Mouse (Mus musculus) cerebellum, adult 2 months (tissue): ENCODE measurements around the gene Ovol3. TPM values are rescaled to one million over a fixed set of nuclear protein-coding genes. Genes with fewer than 3 reads are reported as not detected.
"Not testable (repeated sequence)": the region's sequence is repeated elsewhere in the genome, so short reads cannot be mapped to it uniquely, and the experiment has no call there.

Experiments
- DNase-seq, 2 experiments: peaks; one replicate each; pipeline ENCODE4 v3.0.0; 2021
- H3K27ac ChIP-seq: fragments of 200-500 bp; 2 replicates; pipeline ENCODE4 v1.5.1; 2012; ENCODE audit warnings: low read length, control low read depth, inconsistent platforms; ENCODE audit not compliant: insufficient read depth
- H3K27me3 ChIP-seq: fragments of 200-500 bp; 2 replicates; pipeline ENCODE4 v1.6.1; 2012; ENCODE audit warnings: inconsistent platforms, mild to moderate bottlenecking, low read length, moderate library complexity; ENCODE audit not compliant: control insufficient read depth, insufficient read depth
- H3K4me1 ChIP-seq: fragments of 200-500 bp; 2 replicates; pipeline ENCODE4 v1.6.1; 2011; ENCODE audit warnings: low read length; ENCODE audit not compliant: control insufficient read depth, insufficient read depth
- H3K4me3 ChIP-seq: fragments of 200-500 bp; replicated peaks from 2 replicates; pipeline ENCODE3; 2011; ENCODE audit warnings: mild to moderate bottlenecking, low read depth, low read length, control low read depth; ENCODE audit not compliant: insufficient read depth
- CTCF ChIP-seq: fragments of 200-500 bp; IDR thresholded peaks from 2 replicates; pipeline ENCODE4 v1.5.1; 2011; ENCODE audit warnings: low read depth, mild to moderate bottlenecking, control low read depth, low read length, moderate library complexity, borderline replicate concordance; ENCODE audit not compliant: insufficient read depth
- POLR2A ChIP-seq: fragments of 200-500 bp; IDR thresholded peaks from 2 replicates; pipeline ENCODE4 v1.6.1; 2011; ENCODE audit warnings: low read length, control low read depth, borderline replicate concordance; ENCODE audit not compliant: insufficient read depth
- WGBS: fragments of 180-500 bp; shearing (Covaris S2); methylation state at CpG from one replicate; pipeline ENCODE4 v1.1.7; 2018; 5-methylcytosine and 5-hydroxymethylcytosine counted together
- polyA plus RNA-seq: library from polyadenylated mRNA; depleted of rRNA; stranded (reverse); fragments of >200 nt; gene quantifications from 2 replicates; pipeline ENCODE4 v1.2.3, GENCODE M21; 2012

Ovol3 gene
- polyA plus RNA-seq, 1 experiment: not detected

DNA sequence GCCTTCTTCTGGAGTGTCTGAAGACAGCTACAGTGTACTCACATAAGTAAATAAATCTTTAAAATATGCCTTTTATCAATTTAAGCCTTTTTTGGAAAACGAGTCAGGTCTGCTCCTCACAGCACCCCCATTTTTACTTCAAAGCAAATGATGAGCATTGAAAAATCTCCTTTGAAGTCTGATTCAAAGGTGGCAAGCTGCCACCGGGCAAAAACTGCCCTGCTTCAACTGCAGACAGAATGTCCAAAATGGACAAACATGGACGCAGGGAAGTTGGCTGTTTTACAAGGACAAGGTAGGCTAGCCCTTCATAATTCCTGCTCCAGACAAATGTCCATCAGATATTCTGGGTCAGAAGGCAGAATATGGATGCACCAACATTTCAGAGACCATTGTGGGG is 14.1 kb downstream of the Ovol3 start:
- 63% methylated on average over 3 of the region's 3 CpGs for WGBS

GRCm38 (mm10) chr7:30220008-30220356 is 15.5 kb downstream of the Ovol3 start:
- H3K4me1 ChIP-seq: peaks cover 7% of the 10 kb centered on the region; the same call in 1 of the 2 replicates
- peak overlapping the region; percentile 53 for H3K4me3 ChIP-seq
- 0 out of 2 replicates have a peak overlapping the region, but pooled peaks have one; percentile 26 for H3K27ac ChIP-seq
- H3K27me3 ChIP-seq: no peaks in the 10 kb centered on the region
- WGBS: 17% methylated on average over 11 of the region's 11 CpGs
- no peak for DNase-seq
- TF ChIP-seq POLR2A (no peak), CTCF (no peak)

More for the DNA sequence above, 14.1 kb downstream of the Ovol3 start:
- Histone ChIP-seq H3K27me3 (no peaks in the 10 kb centered on the region), H3K4me1 (peaks cover 6% of the 10 kb centered on the region; the same call in 1 of the 2 replicates), H3K4me3 (no peak overlapping the region), H3K27ac (no peak overlapping the region)
- no peak for TF ChIP-seq POLR2A
- no peak for TF ChIP-seq CTCF
- DNase-seq: no peak

- no peak for TF ChIP-seq CTCF
- TF ChIP-seq POLR2A: peak; percentile 44; the same call in 1 of the 2 replicates
- H3K4me3 ChIP-seq: peak overlapping the region; percentile 71
- DNase-seq: peak; percentile 58 to 70
- no peaks in the 10 kb centered on the region for H3K27me3 ChIP-seq
- peaks cover 7% of the 10 kb centered on the region; the same call in 1 of the 2 replicates for H3K4me1 ChIP-seq
- 5% methylated on average over 16 of the region's 16 CpGs for WGBS
- peak overlapping the region; percentile 75 for H3K27ac ChIP-seq
These were observed 16.1 kb downstream of the Ovol3 start for GRCm38 (mm10) chr7:30219293-30220007.

GRCm38 (mm10) chr7:30217277-30217676 is 18.2 kb downstream of the Ovol3 start:
- H3K4me1 ChIP-seq: peaks cover 7% of the 10 kb centered on the region; the same call in 1 of the 2 replicates
- H3K4me3 ChIP-seq: no peak overlapping the region
- H3K27ac ChIP-seq: no peak overlapping the region
- DNase-seq: no peak
- WGBS: 78% methylated on average over 2 of the region's 2 CpGs
- H3K27me3 ChIP-seq: no peaks in the 10 kb centered on the region
- TF ChIP-seq CTCF (no peak), POLR2A (no peak)

GRCm38 (mm10) chr7:30216723-30217151 is 18.8 kb downstream of the Ovol3 start:
- no peaks in the 10 kb centered on the region for H3K27me3 ChIP-seq
- peak; percentile 86 for TF ChIP-seq CTCF
- peak; percentile 40; the same call in 1 of the 2 replicates for TF ChIP-seq POLR2A
- 1% methylated on average over 16 of the region's 16 CpGs for WGBS
- peaks cover 7% of the 10 kb centered on the region; the same call in 1 of the 2 replicates for H3K4me1 ChIP-seq
- H3K27ac ChIP-seq: peak overlapping the region; percentile 35; the same call in 1 of the 2 replicates
- H3K4me3 ChIP-seq: peak overlapping the region; percentile 28
- DNase-seq: peak; percentile 82 to 83

- DNase-seq: no peak
- no peak overlapping the region for H3K4me3 ChIP-seq
- WGBS: 40% methylated on average over 3 of the region's 3 CpGs
- H3K4me1 ChIP-seq: peaks cover 7% of the 10 kb centered on the region; the same call in 1 of the 2 replicates
- no peaks in the 10 kb centered on the region for H3K27me3 ChIP-seq
- no peak overlapping the region for H3K27ac ChIP-seq
- no peak for TF ChIP-seq POLR2A
- no peak for TF ChIP-seq CTCF
These were observed 19.6 kb downstream of the Ovol3 start for GRCm38 (mm10) chr7:30215875-30216274.

GRCm38 (mm10) chr7:30213881-30214280 is 21.6 kb downstream of the Ovol3 start:
- Histone ChIP-seq H3K27ac (no peak overlapping the region), H3K4me1 (peaks cover 3% of the 10 kb centered on the region; the same call in 1 of the 2 replicates), H3K27me3 (no peaks in the 10 kb centered on the region), H3K4me3 (no peak overlapping the region)
- DNase-seq: no peak
- 92% methylated on average over 3 of the region's 3 CpGs for WGBS
- TF ChIP-seq POLR2A (no peak), CTCF (no peak)

- Histone ChIP-seq H3K4me1 (no peaks in the 10 kb centered on the region), H3K27ac (no peak overlapping the region), H3K4me3 (no peak overlapping the region), H3K27me3 (no peaks in the 10 kb centered on the region)
- no peak for TF ChIP-seq CTCF
- TF ChIP-seq POLR2A: no peak
- no peak for DNase-seq
- 28% methylated on average over 4 of the region's 4 CpGs for WGBS
These were observed 24.5 kb downstream of the Ovol3 start for GRCm38 (mm10) chr7:30211025-30211424.

- WGBS: 61% methylated on average over 5 of the region's 5 CpGs
- not testable (repeated sequence) for H3K4me3 ChIP-seq, H3K4me1 ChIP-seq, H3K27ac ChIP-seq, H3K27me3 ChIP-seq, DNase-seq
These were observed 29.2 kb downstream of the Ovol3 start for GRCm38 (mm10) chr7:30206364-30206763.
